Mouse (Mus musculus) thymus, adult 2 months (tissue): ENCODE data around the gene Kank1.

ENCODE experiments used
- CTCF ChIP-seq: fragments of 200-500 bp; IDR thresholded peaks from 2 replicates; pipeline ENCODE4 v1.5.1; 2012; ENCODE audit warnings: mild to moderate bottlenecking, control low read depth, low read length, moderate library complexity, borderline replicate concordance; ENCODE audit not compliant: control insufficient read depth, poor library complexity, insufficient read depth; ENCODE audit errors: extremely low read depth
- POLR2A ChIP-seq: fragments of 200-500 bp; IDR thresholded peaks from 2 replicates; pipeline ENCODE4 v1.6.1; 2012; ENCODE audit warnings: mild to moderate bottlenecking, low read length, control low read depth, moderate library complexity; ENCODE audit not compliant: control insufficient read depth, poor library complexity, insufficient read depth; ENCODE audit errors: extremely low read depth

GRCm38 (mm10) chr19:25334360-25334759 is 97.6 kb downstream of the Kank1 start:
- TF ChIP-seq POLR2A (no peak), CTCF (no peak)
